Mouse (Mus musculus) yolk sac, embryonic 10.5 days (tissue): ENCODE data around the gene Man2a1.

Source experiments
- DNase-seq: peaks from one replicate; pipeline ENCODE4 v3.0.0-alpha.2; 2017; ENCODE audit warnings: low spot score

Gene Man2a1

DNA sequence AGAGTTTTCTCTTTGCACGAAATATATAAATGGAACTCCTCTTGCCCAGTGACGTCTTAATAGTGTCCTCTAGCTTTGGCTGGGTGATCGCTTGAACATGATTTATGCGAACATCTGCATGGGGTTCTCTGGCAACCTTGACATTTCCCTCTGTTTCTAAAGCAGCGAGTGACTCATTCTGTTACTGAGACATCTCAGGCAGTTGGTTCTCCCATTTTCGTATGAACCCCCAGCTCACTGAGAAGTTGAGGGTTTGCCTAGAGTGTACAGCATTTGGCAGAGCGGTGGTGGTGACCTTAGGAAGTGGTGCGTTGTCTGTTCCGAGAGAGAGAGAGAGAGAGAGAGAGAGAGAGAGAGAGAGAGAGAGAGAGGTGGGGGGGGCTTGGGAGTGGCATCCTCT, 2.6 kb downstream of the Man2a1 start:
- DNase-seq: no peak

DNA sequence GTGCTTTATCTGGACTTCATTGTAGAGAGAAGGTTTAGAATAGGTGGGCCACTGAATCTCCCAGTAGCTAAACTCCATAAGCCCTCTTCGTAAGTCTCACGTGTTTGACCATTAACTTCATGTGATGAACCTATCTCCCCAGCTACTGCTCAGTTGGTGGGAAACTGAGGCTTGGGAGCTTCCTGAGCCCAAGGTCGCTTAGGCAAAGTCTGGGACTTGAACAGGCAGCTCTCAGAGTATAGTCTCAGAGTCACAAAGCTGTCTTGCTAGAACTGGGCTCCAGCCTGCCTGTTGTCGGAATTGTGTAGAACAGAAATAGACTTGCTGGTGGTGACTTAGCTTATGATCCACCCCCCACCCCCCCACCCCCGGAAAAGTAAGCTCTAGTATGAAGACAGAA, 3.0 kb downstream of the Man2a1 start:
- no peak for DNase-seq

DNA sequence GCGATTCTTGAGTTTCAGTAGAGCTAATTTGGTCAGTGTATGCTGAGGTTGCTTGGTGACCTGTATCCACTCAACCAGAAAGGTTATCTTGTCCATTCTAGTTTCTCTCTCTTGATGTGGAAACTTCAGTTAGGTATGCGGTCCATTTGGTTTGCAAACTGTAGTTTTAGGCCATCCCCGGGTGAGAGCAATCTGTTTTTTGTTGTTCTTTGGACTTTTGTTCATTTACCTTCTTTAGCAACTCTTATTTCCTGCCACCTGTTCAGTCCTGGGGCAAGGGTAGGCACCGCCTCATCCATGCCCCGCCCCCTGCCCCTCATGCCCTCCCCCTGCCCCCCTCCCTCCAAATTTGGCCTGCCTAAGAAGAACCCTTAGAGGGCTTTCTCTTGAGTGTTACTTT, 3.6 kb downstream of the Man2a1 start:
- DNase-seq: no peak

DNA sequence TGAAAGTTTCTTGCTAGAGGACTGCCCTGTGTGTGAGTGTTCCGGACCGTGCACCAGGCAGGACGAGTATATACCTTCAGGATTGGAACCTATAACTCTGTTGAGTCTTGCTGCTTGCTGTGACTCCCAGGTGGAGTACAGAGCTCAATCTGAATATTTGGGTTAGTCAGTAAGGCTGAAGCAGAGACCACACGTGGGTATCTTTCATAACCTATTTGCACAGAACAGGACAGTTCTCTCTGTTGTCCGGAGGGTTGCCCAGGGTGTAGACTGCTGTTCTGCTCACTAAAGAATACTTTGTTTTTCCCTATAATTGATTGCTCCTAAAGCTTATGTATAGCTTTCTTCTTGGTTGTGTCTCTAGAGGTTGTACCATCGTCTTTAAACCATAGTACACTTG, 7.7 kb downstream of the Man2a1 start:
- DNase-seq: no peak

DNA sequence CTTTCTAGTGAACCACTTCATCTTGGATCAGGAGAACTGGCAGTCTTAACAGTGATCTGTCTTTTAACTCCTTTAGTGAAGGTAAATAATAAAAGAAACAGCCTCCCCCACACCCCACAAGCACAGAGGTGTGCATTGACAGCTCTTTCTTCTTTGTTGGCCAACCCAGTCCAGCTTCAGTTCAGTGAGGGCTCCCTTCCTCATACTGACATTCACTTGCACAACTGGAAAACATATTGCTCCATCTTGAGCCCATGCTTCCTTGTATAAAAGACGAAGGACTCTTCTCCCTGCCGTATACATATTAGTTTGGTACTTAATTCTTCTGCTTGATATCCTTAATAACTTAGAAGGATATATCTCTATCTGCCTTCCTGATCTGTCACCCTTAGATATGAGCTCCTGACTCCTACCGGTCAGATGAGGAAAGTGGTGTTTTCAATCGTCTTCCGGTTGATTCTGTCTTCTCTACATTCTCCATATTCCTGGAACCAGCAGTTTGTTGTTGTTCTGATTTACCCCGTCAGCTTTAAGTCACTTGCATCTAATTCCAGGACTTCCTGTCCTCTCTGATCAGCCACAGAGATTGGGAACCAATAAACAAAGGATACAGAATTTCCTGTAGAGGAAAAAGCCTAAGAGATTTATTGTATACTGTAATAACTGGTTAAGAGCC, 8.5 kb downstream of the Man2a1 start:
- DNase-seq: no peak

DNA sequence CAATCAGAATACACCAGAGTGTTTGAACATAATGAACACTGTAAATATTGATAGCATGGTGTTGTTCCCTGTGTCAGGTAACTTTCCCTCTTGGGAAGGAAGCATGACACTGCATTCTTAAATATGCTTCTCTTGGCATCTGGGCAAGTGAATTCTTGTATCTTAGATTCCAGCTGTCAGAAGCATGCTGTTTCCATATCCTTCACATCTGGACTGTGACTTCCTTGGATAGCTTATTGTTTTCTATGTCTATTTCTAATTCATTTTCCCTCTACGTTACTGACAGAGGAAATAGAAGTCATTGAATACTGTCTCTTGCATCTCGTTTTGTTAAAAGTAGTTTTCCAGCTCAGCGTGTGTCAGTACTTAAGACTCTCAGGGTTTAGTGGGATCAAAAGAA, 9.2 kb downstream of the Man2a1 start:
- DNase-seq: no peak

DNA sequence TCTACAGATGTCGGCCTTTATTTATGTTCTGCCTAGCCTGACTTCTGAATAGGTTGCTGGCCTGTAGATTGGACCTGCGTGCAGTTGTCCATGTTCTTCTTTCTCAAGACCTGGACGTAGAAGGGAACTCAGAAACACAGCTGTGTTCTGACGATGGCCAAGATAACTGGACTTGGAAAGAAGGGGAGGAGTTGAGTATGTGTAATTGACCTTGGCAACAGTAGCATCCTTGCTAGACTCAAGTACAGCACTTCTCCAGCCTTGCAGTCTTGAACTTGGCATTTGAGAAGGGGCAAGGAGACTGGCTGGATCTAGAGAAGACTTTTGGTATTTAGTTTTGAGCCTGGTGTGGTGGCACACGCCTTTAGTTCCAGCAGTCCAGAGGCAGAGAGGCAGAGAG, 10.9 kb downstream of the Man2a1 start:
- DNase-seq: no peak

DNA sequence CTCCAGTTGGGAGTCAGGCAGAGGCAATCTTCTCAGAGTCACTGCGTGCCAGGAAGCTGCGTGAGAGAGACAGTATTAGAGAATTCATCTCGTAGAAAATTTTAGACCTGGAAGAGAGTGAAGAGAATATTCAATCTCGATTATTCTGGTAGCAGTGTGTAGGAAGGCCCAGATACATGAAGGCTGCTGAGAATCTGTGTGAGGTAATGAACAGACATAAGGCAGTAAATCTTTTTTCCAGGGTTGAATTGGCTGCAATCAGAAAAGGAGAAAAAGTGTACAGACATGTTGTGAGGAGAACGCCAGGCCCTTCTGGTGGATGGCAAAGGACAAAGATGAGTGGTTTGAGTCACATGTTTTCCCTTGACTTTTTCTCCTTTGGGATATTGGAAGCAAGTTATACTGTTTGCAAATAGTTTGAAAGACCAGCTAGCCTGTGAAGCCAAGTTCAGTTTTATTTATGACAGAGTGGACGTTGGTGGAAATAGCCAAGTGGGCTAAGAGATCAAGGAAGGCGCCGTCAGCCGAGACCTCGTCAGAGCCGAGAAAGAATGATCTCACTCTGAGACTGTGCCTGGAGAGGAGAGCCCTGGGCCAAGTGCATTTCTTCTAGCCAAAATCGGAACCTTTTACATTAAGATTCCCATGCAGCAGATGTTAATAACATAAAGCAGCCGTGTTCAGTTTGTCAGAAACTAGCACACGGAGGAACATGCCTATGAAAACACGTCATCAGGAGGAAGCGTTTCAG, 11.8 kb downstream of the Man2a1 start:
- DNase-seq: no peak

DNA sequence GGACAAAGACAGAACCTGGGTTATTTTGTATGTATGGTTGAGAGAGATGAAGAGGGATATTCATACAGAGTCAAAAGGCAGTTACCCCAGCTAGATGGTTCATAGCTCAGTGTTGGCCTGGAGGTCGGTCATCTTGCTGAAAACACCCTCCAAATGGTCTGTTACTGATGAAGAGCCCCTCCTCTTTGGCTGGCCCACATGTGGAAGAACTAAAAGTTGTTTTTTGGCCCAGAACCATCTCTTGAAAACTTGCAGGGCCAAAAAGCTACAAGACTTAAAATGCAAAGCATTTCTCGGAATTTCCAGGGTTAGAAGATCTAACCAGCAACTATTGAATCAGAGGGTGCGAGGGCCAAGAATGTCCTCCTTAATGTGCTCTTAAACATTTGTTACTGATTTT, 12.4 kb downstream of the Man2a1 start:
- no peak for DNase-seq

DNA sequence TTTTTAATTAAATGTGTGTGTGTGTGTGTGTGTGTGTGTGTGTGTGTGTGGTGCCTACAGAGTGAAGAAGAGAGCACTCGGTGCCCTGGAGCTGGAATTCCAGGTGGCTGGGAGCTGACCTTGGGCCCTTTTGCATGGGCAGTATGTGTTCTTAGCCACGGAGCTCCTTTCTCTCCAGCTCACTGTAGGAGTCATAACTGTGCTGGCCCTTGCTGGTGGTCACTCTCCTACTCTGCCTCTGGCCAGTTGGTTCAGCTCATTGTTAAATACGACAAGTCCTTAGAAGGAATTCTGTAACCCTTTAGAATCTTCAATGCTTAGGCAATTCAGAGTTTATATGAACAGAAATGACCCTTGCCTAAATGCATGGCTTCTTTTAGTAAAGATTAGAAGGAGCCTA, 12.8 kb downstream of the Man2a1 start:
- no peak for DNase-seq

DNA sequence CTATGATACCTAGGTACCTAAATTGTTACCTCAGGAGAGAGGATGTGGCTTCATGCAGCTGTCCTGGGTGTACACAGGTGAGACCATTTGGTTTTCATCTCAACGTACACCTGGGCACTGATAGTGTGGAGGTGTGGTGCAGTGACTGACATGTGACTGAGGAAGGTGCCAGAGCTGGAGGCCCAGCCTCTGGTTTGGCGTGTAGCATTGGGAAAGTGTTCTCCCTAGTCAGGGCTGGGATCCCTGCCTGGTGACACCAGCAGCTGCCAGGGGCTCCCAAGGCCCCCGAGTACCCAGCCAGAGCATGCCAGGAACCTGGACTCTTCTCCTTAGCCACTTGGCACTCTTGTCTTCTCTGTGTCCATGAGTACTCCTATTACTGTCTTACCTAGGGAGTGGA, 14.3 kb downstream of the Man2a1 start:
- no peak for DNase-seq

DNA sequence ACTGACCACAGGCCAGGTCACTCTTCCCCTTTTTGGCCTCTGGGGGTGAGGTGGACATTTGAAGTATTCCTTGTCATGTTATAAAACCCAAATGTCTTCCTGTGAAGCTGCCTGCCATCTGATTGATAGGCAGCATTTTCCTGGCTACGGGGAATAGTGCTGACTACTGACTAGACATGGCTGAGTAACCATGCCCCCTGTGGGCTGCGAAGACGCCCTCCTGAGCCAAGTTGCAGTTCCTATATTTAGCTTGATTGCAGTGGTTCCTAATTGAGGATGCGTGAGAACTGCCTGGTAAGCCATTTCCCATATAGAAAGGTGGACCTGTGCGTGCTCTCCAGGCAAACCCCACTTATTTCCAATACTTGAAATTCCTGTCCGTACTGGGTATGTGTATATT, 14.9 kb downstream of the Man2a1 start:
- no peak for DNase-seq

DNA sequence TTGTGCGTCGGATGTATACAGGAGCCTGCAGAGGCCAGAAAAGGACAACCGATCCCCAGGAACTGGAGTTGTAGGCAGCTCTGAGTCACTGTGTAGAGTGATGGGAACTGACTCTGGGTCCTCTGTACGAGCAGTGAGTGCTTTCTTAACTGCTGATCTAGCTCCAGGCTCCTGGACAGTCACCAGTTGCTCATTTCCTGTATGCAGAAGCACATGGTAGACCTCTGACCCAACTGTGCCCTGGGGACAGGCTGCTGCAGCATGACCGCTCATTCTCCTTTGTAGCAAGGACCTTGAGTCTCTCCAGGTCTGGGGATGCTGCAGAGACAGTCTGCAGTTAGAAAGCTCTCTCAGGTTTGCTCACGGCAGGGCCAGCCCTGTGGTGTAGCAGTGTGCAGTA, 15.7 kb downstream of the Man2a1 start:
- DNase-seq: peak; percentile 21

DNA sequence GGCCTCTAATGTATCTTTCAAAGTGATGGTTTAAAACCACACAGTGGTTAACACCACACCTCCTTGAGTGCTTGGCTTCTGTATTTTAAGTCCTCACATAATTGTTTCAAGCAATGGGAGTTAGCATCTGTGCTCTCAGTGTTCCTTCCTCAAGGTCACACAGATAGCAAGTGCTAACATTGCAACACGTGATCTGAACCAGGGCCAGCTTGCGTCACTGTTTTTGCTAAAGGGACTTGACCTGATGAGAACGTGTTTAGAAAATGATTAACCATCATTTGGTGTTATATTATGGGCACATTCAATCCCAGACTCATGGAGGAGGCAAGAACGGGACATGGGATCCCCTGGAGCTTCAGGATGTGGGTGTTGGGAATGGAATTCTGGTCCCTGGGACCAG, 17.3 kb downstream of the Man2a1 start:
- DNase-seq: peak; percentile 63

DNA sequence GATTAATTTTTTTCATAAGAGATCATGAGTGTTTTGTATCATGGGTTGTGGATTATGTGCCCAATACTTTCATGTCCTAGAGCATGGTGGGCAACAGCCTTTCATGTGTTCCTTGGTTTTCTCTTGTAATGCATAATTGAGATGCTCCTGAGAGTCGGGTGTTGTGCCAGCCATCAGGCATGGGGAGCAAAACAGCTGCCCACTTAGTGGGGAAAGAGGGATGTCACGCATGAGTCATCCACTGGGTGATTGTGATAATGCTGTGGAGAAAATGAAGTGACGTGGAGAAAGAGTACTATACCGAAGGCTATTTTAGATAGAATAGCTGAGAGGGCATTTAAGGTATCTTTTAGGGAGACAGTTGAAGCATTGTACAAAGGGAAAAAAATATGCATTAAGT, 18.5 kb downstream of the Man2a1 start:
- no peak for DNase-seq

DNA sequence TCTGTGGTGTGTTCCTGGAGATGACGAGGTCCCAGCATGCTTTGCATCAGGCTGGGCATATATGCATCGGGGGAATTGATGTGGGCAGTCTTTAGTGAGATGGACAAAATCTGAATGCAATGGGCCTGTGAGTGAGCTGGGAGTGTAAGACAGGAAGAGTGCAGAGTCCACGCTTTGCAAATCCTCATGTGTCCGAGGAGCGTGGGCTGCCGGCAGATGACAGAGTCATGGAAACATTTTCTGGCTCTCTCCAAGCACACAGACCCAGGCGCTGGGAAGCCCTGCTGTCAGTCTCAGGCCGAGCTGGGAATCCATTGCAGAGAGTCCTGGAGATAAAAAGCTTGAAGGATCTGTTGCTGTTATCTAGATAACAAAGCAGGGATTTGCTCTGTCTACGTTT, 19.6 kb downstream of the Man2a1 start:
- DNase-seq: no peak

DNA sequence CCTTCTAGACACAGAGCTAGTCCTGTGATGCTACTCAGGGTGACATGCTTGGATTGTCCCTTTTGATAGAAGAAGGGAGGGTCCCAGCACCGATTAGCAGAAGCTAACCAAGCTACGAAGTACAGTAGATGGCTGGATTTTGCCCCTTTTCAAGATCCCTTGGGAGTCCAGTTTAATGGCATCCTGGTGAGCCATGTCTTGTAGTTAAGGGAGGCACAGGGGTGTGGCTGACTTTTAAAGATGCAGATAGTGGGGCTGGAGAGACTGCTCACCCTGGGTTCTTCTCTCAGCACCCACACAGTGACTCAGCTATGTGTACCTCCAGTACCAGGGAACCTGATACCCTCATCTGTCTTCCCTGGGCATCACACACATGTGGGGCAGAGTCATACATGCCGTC, 20.1 kb downstream of the Man2a1 start:
- no peak for DNase-seq

DNA sequence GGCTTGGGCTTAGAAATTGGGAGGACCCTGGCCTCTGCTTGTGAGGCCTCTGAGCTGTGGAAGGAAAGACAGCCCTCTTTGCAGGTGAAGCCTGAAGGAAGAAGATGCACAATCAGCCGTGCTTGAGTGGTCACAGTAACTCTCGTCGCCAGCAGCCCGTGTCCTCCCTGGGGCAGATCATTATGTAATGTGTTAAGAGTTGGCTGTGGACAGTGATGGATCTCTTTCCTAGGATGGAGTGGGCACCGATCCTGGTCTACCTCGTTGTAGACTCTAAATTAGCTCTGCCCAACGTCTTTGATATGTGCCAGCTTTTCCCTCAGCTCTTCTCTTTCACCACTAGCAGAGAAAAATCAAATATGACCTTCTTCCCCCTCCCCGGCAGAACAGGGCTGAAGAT, 20.7 kb downstream of the Man2a1 start:
- no peak for DNase-seq

DNA sequence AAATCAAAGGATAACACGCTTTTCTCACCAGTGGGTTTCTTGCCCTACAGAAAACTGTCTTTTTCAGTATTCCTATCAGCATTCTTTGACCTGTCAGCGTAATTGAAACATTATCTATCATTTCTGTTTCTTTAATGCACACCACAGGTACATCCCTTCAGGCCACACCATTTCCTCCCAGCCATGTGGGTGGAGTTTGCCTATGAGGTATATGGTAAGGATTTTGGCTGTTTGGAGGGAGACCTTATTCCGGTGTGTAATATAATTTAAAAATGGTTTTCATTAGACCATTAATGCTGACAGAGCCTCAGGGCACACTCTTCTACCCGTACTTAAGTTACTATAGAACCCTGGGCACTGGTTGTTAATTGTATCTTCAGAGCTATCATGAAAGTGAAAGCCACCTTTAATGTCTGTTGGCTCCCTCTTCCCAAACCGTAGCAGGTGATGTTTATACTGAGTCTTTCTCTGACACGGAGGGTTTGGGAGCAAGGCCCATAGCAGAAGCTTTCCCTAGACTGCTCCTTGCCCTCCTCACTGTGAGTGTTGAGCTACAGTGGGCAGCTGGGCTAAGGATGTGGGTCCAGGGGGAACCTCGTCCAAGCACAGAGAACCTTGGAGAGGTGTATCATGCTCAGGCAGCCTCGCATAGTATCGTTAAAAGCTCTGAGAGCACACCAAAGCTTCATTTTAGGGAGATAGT, 21.3 kb downstream of the Man2a1 start:
- DNase-seq: no peak

DNA sequence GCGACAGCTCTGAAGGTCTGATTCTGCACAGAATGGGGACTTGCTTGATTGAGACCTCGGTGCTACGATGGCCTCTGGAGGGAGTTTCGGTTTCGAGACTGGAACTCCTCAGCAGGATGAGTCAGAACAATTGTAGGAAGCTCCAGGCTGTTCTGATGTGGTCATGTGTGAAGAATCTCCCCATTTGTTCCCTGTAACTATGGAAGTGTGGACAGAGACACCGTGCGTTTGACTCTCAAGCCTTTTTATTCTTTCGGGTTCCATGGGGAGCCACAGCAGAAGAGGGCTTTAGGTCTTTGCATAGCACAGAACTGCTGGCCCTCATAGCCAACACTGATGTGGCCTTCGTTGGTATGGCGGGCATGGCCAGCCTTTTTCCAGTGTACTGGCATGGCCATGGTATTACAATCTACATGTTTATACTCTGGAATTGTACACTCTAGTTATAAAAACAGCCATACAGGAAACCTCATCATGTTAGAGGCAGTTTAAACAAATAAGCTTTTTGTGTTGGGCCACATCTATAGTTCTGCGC, 21.9 kb downstream of the Man2a1 start:
- DNase-seq: no peak

DNA sequence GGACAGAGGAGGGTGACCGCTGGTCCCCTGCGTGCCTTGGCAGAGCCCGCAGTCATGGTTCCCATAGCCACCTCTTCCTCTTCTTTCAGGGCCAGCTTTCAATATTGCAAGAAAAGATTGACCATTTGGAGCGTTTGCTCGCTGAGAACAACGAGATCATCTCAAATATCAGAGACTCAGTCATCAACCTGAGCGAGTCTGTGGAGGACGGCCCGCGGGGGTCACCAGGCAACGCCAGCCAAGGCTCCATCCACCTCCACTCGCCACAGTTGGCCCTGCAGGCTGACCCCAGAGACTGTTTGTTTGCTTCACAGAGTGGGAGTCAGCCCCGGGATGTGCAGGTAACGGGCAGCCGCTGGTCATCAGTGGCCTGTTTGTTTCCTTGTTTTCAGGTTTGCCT, 23.9 kb downstream of the Man2a1 start:
- no peak for DNase-seq

DNA sequence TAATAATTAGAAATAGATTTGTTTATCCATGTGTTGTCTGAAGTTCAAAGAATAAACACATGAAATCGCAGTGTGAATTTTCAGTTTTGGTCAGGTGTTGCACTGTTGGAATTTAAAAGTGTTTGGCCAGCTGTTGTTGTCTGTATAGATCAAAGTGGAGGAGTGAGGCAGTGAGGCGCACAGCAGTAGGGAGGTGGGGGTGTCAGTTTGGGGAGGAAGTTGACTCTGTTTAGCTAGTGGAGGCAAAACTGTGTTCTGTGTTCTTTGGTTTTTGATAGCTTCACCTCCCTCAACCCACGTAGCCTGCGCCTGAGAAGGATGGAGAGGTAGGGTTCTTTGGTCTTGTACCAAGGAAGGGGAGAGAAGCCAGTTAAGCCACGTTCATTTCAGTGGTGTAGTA, 28.3 kb downstream of the Man2a1 start:
- no peak for DNase-seq

DNA sequence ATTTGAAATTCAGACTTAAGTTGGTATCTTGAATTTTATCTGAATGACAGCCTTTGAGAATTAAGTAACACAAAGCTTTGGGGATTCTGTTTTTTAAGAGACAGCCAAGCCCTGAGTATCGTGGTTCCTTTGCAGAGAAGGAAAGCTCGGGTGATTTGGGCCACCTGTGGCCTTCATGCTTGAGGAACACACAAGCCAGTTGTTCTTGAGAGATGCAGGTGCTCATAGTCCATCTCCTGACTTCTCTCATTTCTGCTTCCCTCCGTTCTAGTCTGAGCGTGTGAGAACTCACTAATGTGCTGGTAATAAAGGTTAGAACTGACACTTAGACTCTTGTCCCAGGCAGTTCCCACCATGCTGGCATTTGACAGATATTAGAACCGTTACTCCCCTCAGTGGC, 28.9 kb downstream of the Man2a1 start:
- DNase-seq: no peak
